Mouse (Mus musculus) spleen, adult 2 months (tissue): ENCODE measurements around the gene Fbn1. TPM values are rescaled to one million over a fixed set of nuclear protein-coding genes. Genes with fewer than 3 reads are reported as not detected.

Experiments
- DNase-seq, 2 experiments: peaks; one replicate each; pipeline versions ENCODE4 v3.0.0 to v3.0.0-alpha.2; 2012 to 2021; ENCODE audit warnings: low spot score in 2 of 2, low read depth in 1 of 2
- H3K27ac ChIP-seq: fragments of 200-500 bp; 2 replicates; pipeline ENCODE4 v1.5.1; 2012; ENCODE audit warnings: low read length, inconsistent platforms; ENCODE audit not compliant: insufficient read depth
- H3K27me3 ChIP-seq: fragments of 200-500 bp; 2 replicates; pipeline ENCODE4 v1.6.1; 2012; ENCODE audit warnings: mild to moderate bottlenecking, moderate library complexity, low read length, inconsistent platforms; ENCODE audit not compliant: control insufficient read depth, insufficient read depth
- H3K36me3 ChIP-seq: fragments of 200-500 bp; 2 replicates; pipeline ENCODE4 v1.6.1; 2012; ENCODE audit warnings: mild to moderate bottlenecking, low read length, inconsistent platforms; ENCODE audit not compliant: control insufficient read depth, insufficient read depth
- H3K4me1 ChIP-seq: fragments of 200-500 bp; 2 replicates; pipeline ENCODE4 v1.6.1; 2011; ENCODE audit warnings: inconsistent platforms; ENCODE audit not compliant: control insufficient read depth, insufficient read depth, insufficient read length
- H3K4me3 ChIP-seq: fragments of 200-500 bp; 2 replicates; pipeline ENCODE4 v1.5.1; 2011; ENCODE audit warnings: mild to moderate bottlenecking, inconsistent platforms; ENCODE audit not compliant: insufficient read depth, insufficient read length; ENCODE audit errors: extremely low read depth
- CTCF ChIP-seq: fragments of 200-500 bp; IDR thresholded peaks from 2 replicates; pipeline ENCODE4 v1.5.1; 2011; ENCODE audit warnings: mild to moderate bottlenecking, inconsistent platforms; ENCODE audit not compliant: insufficient read depth, insufficient read length, insufficient replicate concordance; ENCODE audit errors: extremely low read depth
- POLR2A ChIP-seq: fragments of 200-500 bp; IDR thresholded peaks from 2 replicates; pipeline ENCODE4 v1.6.1; 2011; ENCODE audit warnings: low read depth, low read length, inconsistent platforms
- WGBS: fragments of 180-500 bp; shearing (Covaris S2); methylation state at CpG from one replicate; pipeline ENCODE4 v1.1.7; 2018; 5-methylcytosine and 5-hydroxymethylcytosine counted together
- polyA plus RNA-seq: library from polyadenylated mRNA; depleted of rRNA; stranded (reverse); fragments of >200 nt; gene quantifications from 2 replicates; pipeline ENCODE4 v1.2.3, GENCODE M21; 2012

The Fbn1 gene
- polyA plus RNA-seq, 1 experiment, result 3.1 TPM

DNA sequence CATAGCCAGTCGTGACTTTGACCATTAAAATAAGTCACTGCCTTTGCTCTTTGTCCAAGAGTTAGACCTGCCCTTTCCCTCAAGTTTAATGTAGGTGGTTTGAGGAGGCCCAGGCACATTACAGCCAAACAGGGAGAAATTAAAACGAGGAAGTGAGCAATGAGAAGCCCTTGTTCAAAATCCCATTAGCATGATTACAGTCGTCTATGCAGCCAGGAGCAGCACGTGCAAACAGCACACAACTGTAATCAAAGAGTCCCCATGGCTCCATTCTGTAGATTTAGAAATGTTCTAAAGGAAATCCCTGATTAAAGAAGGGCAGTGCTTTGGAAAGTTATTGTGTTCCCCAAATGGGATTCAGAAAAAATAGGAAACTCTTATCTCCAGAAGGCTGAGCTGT lies 29.1 kb downstream of the Fbn1 start:
- Histone ChIP-seq H3K4me3 (no peak overlapping the region), H3K4me1 (no peaks in the 10 kb centered on the region; the same call in 1 of the 2 replicates), H3K27ac (no peak overlapping the region), H3K27me3 (no peaks in the 10 kb centered on the region), H3K36me3 (no peaks in the 10 kb centered on the region)
- TF ChIP-seq CTCF (no peak), POLR2A (no peak)
- no peak for DNase-seq
- WGBS, result 41% methylated on average over 4 of the region's 4 CpGs

DNA sequence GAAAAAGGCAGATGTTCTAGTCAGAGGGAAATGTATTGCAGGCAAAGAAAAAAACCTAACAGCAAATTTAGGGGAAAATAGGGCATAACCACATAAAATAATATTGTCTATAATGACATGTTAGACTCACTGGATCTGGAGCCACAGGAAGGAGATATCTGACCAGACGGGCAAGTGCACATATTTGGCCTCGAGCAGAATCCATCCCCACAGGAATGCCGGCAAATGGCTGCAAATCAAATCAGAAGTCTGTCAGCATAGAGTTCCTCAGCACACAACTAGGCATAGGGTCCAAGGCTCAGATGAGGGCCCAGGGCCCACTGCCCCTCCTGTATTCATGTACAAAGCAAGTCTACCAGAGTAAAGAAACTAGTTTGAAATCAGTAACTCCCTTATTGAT lies 30.4 kb downstream of the Fbn1 start:
- Histone ChIP-seq H3K27ac (no peak overlapping the region), H3K36me3 (no peaks in the 10 kb centered on the region), H3K4me3 (no peak overlapping the region), H3K27me3 (no peaks in the 10 kb centered on the region), H3K4me1 (no peaks in the 10 kb centered on the region; the same call in 1 of the 2 replicates)
- no peak for TF ChIP-seq CTCF
- no peak for TF ChIP-seq POLR2A
- DNase-seq, result no peak
- 82% methylated on average over 3 of the region's 3 CpGs for WGBS

DNA sequence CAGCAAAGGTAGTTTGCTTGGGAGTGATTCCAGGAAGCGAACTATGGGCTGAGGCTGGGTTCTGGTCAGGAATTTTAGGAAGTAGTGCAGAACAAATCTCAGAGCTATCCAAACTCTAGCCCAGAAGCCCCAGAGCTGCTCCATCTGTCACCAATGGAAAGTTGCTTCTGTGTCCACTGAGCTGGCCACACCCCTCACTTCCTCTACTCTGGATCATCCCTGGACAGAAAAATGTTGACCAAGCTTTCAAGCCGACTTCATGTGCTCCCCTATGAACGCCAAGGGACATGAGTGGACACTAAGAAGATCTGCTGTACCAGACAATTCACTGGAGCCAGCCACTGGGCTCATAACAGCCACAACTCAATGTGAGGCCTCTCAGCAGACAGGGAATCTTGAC lies 31.6 kb downstream of the Fbn1 start:
- Histone ChIP-seq H3K27me3 (no peaks in the 10 kb centered on the region), H3K4me3 (no peak overlapping the region), H3K36me3 (no peaks in the 10 kb centered on the region), H3K4me1 (no peaks in the 10 kb centered on the region; the same call in 1 of the 2 replicates), H3K27ac (no peak overlapping the region)
- TF ChIP-seq CTCF, result no peak
- TF ChIP-seq POLR2A, result no peak
- no peak for DNase-seq
- WGBS, result 79% methylated on average over 3 of the region's 3 CpGs

DNA sequence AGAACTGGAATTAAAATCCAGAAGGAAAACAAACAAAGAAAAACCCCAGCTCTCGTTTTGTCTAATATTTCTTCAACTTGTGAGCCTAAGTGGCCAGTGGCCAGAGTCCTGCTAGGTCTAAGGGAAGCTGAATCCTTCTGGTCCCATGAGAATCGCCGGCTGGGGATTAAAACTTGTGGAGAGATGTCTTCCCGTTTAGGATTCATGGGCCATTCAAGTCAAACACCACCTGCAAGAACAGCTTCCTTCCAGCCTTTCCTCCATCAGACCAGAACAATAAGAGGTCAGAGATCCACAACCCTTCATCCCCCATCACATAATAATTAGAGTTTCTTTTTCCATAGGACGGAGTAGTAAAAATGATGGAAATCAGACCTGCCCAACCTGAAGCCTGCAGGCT lies 33.1 kb downstream of the Fbn1 start:
- Histone ChIP-seq H3K4me1 (no peaks in the 10 kb centered on the region), H3K27ac (no peak overlapping the region), H3K4me3 (no peak overlapping the region), H3K27me3 (no peaks in the 10 kb centered on the region), H3K36me3 (no peaks in the 10 kb centered on the region)
- 81% methylated on average over 5 of the region's 5 CpGs for WGBS
- DNase-seq, result no peak
- TF ChIP-seq CTCF (no peak), POLR2A (no peak)

DNA sequence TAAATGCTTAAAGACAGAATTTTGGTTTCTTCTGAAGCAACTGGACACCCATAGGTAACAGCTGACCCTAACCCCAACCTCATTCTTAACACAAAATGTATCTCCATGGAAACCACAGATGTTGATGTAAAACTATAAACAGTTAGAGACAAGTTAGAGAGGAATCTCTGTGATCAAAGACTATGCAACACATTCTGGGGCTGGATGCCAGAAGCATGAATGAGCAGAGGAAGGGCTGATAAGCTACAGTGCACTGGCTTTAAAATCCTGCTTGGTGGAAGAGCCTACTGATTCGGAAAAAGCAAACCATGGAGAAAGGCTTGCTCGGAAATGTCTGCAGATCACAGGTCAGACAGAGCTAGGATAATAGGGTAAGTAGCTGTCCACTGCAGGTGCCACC lies 34.6 kb downstream of the Fbn1 start:
- no peak for DNase-seq
- WGBS, result 92% methylated on average over 2 of the region's 2 CpGs
- TF ChIP-seq POLR2A (no peak), CTCF (no peak)
- no peak overlapping the region for H3K4me3 ChIP-seq
- H3K27me3 ChIP-seq, result no peaks in the 10 kb centered on the region
- no peaks in the 10 kb centered on the region for H3K36me3 ChIP-seq
- H3K27ac ChIP-seq, result no peak overlapping the region
- no peaks in the 10 kb centered on the region for H3K4me1 ChIP-seq

DNA sequence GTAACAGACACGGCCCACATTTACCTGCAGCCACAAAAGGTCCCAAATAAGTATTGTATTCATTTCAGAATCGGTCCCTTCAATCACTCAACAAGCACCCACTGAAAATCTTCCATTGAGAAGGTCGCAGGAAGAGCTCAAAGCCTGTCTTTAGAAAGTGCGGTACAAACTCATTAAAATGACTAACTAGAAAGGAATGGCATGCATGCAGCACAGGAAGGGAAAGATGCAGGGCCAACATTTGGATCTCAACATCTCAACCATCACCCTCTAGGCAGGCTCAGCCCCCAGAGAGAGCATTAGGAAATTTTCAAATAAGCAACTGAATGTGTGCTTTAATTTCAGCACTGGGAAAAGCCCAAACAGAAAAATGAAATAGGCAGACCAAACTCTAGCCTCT lies 36.1 kb downstream of the Fbn1 start:
- Histone ChIP-seq H3K27ac (no peak overlapping the region), H3K27me3 (no peaks in the 10 kb centered on the region), H3K4me1 (no peaks in the 10 kb centered on the region), H3K4me3 (no peak overlapping the region), H3K36me3 (no peaks in the 10 kb centered on the region)
- no peak for DNase-seq
- 88% methylated on average over 4 of the region's 4 CpGs for WGBS
- TF ChIP-seq POLR2A, result no peak
- TF ChIP-seq CTCF, result no peak

DNA sequence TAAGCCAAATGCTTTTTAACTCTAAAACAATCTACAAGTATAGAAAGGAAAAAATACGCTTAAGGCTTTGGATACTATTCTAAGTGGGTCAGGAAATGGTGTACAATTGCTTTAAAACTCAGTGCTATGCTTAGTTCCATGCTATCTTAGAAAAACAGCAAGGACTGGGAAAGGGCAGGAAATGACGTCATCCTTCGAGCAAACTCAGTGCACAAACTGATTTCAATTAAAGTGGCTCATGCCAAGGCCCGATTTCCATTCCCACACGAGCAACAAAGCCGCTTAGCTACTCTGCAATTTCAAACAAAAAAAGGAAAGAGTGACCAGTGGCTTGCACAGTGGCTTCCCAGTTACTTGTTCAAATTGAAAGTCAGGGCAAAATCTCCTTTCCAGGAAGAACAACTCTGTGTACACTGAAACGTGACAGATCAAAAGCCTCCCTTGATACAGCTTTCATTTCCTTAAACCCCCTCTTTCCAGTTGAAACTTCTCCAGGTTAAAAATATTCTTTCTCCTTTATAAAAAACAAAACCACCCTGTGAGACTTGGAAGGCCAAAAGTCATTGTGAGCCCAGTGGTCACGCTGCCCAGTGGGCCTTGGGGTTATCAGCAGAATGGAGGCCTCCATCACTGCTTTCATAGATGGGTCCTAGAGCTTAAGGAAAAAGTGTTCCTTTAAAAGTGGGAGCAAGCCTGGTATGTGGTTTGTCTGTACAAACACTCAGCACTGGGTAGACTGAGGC lies 37.1 kb downstream of the Fbn1 start:
- H3K27me3 ChIP-seq, result no peaks in the 10 kb centered on the region
- WGBS, result 40% methylated on average over 8 of the region's 8 CpGs
- H3K27ac ChIP-seq, result no peak overlapping the region
- no peak overlapping the region for H3K4me3 ChIP-seq
- TF ChIP-seq POLR2A (no peak), CTCF (no peak)
- no peak for DNase-seq
- H3K36me3 ChIP-seq, result no peaks in the 10 kb centered on the region
- H3K4me1 ChIP-seq, result no peaks in the 10 kb centered on the region
